Mouse (Mus musculus) olfactory bulb, adult 2 months (tissue): ENCODE results near the gene Apbb2.

Experiments
- CTCF ChIP-seq: fragments of 200-500 bp; IDR thresholded peaks from 2 replicates; pipeline ENCODE4 v1.5.1; 2012; ENCODE audit warnings: low read depth, mild to moderate bottlenecking, low read length, moderate library complexity; ENCODE audit not compliant: insufficient read depth
- POLR2A ChIP-seq: fragments of 200-500 bp; IDR thresholded peaks from 2 replicates; pipeline ENCODE4 v1.6.1; 2012; ENCODE audit warnings: mild to moderate bottlenecking, low read depth, low read length, moderate library complexity; ENCODE audit not compliant: insufficient read depth

- TF ChIP-seq CTCF (no peak), POLR2A (no peak)
Measured at GRCm38 (mm10) chr5:66535566-66536236, 82.9 kb downstream of the Apbb2 start.
